Mouse (Mus musculus) erythroblast, adult 5-6 weeks (primary cell): ENCODE data around the gene Cad. TPM values are rescaled to one million over a fixed set of nuclear protein-coding genes. Genes with fewer than 3 reads are reported as not detected.
A peak's percentile ranks its signal among the peaks of the same experiment; 100 is the strongest.

Experiments
- ATAC-seq: replicated peaks from 2 replicates; pipeline ENCODE4 v1.8.0; 2016; ENCODE audit warnings: moderate number of reproducible peaks, mild to moderate bottlenecking, moderate TSS enrichment, inconsistent platforms; ENCODE audit not compliant: poor library complexity, low FRiP score, severe bottlenecking
- total RNA-seq, 2 experiments: library from RNA; stranded (forward) in 1 of 2; stranded (reverse) in 1 of 2; fragments of 150-400 nt in 1 of 2; fragments of 200-764, 138-1000 nt in 1 of 2; gene quantifications; 2 replicates each; pipeline versions ENCODE4 v1.2.3 to v1.2.4; 2015 to 2017; ENCODE audit warnings: low replicate concordance in 2 of 2

Gene Cad
- total RNA-seq, 2 experiments from 2014 or later, result 6.5 to 10.6 TPM

DNA sequence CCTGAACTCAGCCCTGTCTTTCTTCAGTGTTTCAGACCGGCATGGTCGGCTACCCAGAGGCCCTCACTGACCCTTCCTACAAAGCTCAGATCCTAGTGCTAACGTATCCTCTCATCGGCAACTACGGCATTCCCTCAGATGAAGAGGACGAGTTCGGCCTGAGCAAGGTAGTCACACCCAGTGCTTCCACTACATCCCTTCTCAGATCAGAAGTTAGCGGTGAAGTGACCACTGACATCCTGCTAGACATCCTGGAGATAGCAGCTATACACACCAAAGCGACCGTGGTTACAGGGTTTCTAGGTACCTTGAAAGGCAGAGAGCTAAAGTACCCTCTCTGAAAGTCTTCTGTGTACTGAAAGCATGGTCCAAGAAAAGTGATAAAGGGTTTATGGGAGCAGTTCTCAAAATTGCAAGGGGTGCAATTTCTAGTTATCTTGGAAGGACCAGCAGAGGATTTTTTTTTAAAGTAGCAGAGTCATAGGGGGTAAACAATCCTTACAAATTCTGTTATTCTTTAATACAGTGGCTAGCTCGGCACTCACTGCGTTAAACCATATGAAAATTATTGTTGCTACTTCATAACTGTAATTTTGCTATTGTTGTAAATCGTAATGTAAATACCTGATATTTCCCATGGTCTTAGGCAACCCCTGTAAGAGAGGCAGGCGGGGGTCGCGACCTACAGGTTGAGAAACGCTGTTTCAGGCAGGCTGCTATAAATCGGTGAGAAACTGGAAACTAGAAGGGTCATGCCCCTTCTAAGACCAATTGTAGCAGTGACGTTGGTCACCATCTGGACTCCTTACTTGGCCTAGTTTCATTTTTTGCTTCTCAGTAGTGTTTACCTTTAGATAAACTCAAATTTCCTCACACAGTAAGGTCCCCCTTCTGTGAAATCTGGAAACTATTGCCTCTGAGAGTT, 898 bp downstream of the Cad start:
- peak; percentile 12; the same call in 1 of the 2 replicates for ATAC-seq

DNA sequence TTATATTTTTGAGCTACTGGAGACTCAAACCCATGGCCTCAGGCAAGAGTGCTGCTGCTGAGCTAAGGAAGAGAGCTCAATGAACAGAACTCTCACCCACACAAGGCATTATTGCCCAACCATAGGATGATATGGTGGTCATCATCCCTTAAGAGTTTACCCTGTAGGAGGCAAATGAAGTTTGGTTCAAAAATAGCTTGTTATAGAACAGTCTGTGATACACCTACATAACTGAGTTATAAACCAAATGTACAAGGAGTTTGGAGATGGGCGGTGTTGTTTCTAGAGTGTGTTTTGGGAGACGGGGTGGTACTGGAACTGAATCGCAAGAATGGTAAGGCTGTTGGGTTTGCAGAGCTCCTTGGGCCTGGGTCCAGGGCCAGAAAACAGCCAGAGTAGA, 15.2 kb downstream of the Cad start:
- no peak for ATAC-seq

DNA sequence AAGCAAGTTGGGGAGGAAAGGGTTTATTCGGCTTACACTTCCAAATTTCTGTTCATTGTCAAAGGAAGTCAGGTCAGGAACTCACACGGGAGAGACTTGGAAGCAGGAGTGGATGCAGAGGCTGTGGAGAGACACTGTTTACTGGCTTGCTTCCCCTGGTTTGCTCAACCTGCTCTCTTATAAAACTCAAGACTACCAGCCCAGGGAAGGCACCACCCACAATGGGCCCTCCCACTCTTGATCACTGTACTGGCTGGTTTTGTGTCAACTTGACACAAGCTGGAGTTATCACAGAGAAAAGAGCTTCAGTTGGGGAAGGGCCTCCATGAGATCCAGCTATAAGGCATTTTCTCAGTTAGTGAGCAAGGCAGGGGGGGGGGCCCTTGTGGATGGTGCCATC, 16.5 kb downstream of the Cad start:
- no peak for ATAC-seq

DNA sequence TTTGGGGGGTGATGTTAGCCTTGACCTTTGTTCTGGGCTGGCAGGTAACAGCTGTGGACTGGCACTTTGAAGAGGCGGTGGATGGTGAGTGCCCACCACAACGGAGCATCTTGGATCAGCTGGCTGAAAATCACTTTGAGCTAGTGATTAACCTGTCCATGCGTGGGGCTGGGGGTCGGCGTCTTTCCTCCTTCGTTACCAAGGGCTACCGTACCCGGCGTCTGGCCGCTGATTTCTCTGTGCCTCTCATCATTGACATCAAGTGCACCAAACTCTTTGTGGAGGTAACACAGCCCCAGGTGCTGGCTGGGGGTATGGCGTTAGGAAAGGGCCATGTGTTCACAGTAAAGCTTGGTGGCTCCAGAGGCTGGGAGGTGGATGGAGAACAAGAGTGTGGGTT, 17.2 kb downstream of the Cad start:
- no peak for ATAC-seq

DNA sequence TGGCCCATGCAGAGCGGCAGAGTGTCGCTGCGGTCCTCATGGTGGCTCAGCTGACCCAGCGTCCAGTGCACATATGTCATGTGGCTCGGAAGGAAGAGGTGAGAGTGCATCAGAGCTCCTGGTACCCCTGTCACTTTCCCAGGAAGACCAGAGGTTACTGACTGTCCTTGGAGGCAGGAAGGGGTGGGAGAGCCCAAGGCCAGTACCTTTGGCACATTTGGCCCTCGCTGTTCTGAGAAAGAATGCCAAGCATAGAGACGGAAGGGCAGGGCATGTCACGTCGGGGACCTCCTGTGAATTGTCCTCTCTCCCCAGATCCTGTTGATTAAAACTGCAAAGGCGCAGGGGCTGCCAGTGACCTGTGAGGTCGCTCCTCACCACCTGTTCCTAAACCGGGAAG, 18.6 kb downstream of the Cad start:
- ATAC-seq, result no peak

- no peak for ATAC-seq
Observed at GRCm38 (mm10) chr5:31076346-31076745, 21.8 kb downstream of the Cad start.

DNA sequence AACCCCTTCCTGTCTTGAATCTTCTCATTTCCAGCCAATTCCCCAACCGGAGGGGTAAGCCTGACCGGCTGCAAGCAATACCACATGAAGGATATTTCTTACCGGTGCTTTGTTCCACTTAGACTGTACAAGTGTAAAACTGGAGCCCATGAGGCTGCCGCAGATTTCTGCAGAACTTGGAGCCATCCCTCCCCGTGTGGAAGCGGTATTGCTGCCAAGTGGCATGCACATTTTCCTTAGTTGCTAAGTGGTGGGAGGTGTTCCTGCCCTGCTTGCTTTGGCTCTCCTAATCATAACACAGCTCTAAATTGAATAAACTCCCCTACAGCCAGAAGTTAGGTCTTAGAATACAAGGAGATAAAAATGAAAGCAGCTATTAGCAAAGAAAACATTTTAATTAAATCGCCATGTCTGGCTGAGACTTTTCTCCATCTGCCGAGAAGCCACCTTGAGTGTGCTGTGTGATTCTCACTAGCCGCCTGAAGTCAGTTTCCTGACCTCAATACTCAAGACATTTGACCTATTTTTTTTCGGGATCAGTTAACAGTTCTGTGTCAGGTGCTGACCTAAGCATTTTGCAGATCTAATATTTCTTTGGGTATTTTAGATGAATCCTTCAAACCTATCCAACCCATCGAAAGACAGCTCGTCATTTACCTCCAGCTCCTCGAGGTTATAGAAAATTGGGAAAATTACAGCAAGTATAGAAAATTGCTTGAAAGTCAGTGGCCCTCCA, 25.6 kb downstream of the Cad start:
- no peak for ATAC-seq

- no peak for ATAC-seq
Observed at GRCm38 (mm10) chr5:31080795-31081164, 26.2 kb downstream of the Cad start.

DNA sequence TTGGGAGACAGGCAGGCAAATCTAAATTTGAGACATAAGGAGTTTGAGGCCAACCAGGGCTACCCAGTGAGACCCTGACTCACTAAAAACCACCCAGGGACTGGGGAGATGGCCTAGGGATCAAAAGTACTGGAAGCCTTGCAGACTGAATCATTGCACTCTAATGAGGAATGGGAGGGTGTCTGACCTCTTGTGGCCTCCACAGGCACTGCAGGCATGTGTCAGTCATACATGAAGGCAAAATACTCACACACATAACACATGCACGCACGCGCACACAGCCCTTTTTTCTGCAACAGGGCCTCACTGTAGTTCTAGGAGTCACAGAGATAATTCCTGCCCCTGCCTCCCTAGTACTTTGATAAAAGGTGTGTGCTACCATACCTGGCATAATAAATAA, 26.8 kb downstream of the Cad start:
- peak; percentile 81 for ATAC-seq

GRCm38 (mm10) chr5:31082355-31082754, 27.8 kb downstream of the Cad start:
- 0 out of 2 replicates have a peak, but pooled peaks have one; percentile 50 for ATAC-seq

- no peak for ATAC-seq
Observed at GRCm38 (mm10) chr5:31082935-31083625, 28.5 kb downstream of the Cad start.

- no peak for ATAC-seq
Observed at GRCm38 (mm10) chr5:31083949-31084348, 29.4 kb downstream of the Cad start.

DNA sequence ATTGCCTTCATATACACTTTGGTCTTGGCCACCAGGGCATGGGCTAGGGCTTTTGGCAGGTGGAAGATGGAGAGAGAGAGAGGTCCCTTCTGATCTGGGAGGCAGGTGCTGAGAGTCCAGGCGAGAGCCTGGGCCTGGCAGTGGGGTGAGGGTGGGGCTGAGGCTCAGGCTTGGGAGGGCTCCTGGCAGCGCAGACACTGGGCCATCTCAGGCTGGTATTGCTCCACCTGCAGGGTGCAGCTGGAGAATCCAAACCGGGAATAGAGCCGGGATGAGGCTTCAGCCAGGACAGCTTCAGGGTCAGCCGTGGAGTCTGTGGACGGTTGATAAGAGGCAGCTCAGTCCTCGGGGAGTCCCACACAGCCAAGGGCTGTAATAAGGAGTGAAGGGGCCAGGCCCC, 32.0 kb downstream of the Cad start:
- no peak for ATAC-seq

- no peak for ATAC-seq
Observed at GRCm38 (mm10) chr5:31087131-31087530, 32.6 kb downstream of the Cad start.

GRCm38 (mm10) chr5:31092231-31092975, 37.8 kb downstream of the Cad start:
- ATAC-seq, result no peak

DNA sequence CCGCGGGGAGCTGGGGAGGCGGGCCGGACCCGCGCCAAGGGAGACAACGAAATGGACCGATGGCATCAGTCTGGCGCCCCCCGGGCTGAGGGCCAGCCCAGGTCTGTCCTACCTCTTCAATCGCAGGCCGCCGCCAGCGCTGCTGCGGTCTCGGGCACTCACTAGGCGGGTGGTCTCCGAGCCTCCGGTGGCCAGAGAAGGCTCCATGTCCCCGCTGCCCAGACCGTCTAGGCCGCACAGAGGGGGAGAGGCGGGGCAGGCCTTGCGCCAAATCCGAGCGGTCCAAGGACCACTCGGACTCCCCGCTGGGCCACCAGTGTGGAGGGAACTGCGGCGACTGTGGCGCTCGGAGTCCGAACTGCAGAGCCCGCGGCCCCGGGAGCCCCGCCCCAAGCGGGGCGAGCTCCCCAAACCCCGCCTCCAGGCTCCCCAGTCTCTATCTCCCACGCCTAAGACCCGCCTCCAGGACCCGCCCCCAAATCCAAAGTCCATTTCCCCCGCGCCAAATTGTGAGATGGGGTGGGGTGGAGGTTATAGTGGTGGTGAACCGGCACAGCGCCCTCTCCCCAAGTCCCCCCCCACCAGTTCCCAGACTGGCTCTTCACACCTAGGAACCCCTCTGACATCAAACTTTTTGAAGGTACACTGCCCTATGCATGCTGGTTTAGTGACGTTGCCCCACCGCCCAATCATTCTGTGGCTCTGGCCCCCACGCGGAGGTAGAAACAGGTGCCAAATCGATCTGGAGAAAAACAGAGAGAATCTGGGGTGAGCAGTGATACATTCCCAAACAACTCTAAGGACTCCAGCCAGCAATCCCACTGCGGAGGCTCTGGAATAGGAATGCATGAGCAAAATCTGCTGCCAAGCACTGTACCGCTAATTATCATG, 38.8 kb downstream of the Cad start:
- ATAC-seq, result no peak

DNA sequence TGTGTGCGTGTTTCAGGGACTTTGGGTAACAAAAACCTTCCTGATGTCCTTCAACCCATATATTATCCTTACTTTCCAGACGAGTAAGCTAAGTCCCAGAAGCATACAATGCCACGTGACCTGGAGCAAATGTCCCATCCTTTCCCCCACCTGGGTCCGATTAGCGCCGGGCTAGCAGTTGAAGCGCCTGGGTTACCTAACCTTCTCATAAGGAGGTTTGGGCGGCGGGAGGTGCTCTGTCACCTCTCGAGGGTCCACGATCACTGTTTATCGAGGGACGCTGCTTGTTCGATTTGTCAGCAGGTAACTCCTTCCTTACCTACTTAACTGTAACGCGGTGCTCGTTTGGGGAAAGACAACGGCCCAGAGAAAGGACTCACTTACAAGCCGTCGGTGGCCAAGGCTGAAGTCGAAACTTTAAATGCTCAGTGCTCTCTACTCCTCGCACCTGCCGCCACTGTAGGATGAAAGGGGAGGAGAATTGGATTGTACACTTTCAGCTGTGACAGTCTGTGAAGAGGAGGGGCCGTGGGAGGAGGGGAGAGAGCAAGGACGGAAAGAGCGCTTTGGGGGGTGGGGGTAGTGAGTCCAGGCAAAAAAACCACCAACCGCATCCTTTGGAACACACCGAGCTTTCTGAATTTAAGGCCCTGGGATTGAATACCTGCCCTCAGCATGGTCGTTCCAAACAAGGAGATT, 39.7 kb downstream of the Cad start:
- no peak for ATAC-seq
